Mouse (Mus musculus) MEL-GATA-1-ER (cell line): ENCODE measurements around the gene Fam172a.
"Not testable (repeated sequence)": the region's sequence is repeated elsewhere in the genome, so short reads cannot be mapped to it uniquely, and the experiment has no call there.

ENCODE experiments used
- DNase-seq: peaks from one replicate; pipeline ENCODE4 v3.0.0-alpha.2; 2012; ENCODE audit warnings: low read depth; ENCODE audit errors: extremely low read depth

The Fam172a gene

DNA sequence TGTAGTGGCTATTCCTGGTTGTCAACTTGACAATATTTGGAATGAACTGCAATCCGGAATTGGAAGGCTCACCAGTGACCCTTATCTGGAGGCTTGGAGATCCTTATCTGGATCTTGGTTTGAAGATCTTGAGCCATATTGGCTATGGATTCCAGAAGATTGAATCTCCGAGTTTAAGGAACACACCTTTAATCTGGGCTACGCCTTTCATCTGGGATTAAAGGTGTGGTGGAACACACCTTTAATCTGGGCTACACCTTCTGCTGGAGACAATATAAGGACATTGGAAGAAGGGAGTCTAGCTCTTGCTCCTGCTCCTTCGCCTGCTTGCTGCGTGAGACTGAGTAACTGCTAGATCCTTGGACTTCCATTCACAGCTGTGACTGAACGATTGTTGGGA, at the start of gene Fam172a:
Gene Fam172a, plus strand, starts transcription at position 301 of the 400 bp plus-strand sequence.
- not testable (repeated sequence) for DNase-seq

DNA sequence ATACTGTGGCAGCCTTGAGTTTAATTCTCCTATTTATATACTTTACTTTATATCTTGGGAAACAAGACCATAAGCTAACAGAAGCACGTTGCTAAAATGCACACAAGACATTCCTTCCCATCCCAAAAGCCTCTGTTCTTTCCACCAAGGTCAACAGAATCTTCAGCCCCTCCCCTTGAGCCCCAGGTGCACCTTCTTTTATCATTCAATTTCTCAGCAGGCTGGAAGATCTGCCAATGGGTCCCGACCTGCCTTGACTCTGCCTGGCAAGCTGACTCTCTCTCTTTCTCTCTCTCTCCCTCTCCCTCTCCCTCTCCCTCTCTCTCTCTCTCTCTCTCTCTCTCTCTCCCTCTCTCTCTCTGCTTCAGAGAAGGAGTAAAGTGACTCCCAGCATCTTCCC, 13.2 kb upstream of the Fam172a start:
- DNase-seq: no peak

DNA sequence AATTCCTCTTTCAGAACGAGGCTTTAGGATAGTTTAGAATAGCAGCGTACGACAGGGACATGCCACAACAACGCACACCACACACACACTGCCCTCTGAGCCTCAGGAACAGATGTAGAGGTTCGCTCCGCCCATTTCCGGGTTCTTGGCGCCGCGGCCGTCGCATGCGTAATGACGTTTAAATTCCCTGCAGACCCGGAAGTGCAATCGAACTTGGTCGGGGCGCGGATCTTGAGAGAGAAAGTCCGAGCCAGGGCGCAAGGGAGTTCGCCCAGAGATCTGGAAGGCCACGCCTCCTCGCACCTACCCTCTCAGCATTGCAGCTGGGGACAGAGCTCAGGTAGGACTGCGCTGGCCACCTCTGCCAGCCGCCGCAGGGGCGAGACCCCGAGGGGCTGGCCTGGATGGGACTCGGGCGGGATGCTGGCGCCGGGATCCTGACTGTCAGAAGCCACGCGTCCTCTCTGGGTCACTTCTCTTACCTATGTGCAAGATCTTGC, 6.7 kb downstream of the Fam172a start:
- peak; percentile 82 for DNase-seq

DNA sequence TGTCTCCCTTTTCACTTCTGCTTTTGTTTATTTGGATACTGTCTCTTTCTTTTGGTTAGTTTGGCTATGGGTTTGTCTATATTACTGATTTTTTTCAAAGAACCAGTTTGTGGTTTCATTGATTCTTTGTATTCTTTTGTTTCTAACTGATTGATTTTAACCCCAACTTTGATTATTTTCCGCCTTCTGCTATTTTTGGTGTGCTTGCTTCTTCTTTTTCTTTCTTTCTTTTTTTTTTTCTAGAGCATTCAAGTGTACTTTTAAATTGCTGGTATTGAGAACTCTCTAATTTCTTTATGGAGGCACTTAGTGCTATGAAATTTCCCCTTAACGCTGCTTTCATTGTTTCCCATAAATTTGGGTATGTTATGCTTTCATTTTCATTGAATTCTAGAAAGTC, 15.7 kb downstream of the Fam172a start:
- no peak for DNase-seq

DNA sequence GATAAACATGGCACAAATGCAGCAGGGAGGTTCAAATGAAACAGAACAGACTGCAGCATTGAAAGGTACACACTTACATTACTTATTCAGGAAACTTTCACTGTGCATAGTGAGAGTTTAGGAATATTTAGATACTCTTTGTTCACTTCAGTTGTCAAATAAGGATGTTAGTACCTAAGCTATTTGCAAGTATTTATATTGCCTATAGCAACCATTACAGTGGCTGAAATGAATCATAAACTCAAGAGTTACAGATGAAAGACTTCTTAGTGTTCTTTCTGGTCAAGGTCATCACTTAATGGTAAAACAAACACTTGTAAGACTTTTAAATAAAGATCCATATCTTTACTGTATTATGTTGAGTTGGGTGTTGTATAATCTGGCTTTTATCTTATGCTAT, 41.0 kb downstream of the Fam172a start:
- no peak for DNase-seq

DNA sequence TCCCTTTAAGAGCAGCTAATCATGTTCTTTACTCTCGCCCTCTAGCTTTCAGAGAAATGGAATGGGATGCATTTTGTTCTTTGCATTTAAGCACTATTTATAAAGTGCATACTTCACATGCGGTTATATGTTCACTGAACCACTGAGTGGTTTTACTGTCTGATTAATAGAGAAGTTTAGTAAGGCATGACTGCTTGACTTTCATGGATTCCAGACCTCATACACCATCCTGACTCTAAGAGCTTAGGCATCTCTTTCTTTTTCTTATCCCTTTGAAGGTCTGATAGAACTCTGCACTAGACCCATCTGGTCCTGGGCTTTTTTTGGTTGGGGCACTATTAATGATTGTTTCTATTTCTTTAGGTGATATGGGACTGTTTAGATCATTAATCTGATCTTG, 75.8 kb downstream of the Fam172a start:
- DNase-seq: no peak

DNA sequence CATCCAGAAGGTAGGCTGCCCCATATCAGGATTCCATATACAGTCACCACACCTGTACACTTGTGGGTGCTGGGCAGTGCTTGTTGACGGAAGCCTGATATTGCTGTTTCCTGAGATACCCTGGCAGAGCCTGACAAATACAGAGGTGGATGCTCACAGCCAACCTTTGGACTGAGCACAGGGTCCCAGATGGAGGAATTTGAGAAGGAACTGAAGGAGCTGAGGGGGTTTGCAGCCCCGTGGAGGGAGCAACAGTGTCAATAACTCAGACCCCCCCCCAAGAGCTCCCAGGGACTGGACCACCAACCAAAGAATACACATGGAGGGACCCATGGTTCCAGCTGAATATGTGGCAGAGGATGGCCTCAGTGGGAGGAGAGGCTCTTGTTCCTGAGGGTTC, 105.5 kb downstream of the Fam172a start:
- not testable (repeated sequence) for DNase-seq

DNA sequence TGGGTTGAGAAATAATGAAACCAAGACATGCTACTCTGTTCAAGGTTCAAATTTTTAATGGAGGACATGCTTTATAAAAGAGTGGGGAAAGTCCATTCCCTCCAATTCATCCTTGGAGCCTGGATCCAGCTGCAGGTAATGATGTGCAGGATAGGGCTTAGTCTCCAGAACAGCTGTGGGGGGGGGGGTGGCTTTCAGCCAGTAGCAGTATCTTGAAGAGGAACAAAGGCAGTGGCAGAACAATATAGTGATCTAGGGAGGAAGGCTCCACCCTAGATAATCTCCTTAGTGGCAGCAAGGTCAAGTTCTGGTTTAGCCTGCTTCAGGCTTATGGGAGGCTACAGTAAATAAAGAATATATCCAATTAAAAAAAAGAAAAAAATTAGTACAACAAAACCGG, 108.6 kb downstream of the Fam172a start:
- DNase-seq: no peak

DNA sequence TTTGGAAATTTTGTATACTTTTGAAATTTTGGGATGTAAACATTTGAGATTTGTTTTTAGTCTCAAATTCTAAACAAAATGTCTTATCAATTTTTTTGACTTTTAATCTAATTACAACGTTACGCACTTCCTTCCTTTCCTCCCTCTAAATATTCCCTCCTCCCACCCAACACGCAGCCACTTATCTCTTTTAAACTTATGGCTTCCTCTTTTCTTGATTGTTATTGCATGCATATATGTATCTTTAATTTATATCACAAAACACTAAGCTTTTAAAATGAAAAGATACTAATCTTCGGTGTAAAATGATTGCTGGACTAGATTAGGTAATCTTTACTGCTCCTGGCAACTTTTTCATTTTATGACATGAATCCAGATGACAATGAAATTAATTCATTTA, 124.3 kb downstream of the Fam172a start:
- DNase-seq: no peak

DNA sequence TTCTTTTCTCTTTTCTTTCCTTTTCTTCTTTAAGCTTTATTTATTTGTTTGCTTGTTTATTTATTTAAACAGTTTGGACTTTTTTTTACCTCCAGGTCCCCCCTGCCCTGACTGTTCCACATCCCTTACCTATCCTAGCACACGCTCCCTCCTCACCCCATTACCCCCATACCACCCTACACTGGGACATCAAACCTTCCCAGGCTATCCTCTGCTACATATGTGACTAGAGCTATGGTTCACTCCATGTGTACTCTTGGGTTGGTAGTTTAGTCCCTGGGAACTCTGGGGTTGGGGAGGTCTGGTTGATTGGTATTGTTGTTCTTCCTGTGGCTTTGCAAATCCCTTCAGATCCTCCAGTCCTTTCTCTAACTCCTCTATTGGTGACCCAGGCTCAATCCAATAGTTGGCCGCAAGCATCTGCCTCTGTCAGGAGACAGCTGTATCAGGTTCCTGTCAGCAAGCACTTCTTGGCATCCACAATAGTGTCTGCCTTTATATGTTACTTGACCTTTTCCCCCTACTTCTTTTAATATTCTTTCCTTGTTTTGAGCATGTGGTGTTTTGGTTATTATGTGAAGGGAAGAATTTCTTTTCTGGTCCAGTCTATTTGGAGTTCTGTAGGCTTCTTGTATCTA, 141.3 kb downstream of the Fam172a start:
- no peak for DNase-seq

DNA sequence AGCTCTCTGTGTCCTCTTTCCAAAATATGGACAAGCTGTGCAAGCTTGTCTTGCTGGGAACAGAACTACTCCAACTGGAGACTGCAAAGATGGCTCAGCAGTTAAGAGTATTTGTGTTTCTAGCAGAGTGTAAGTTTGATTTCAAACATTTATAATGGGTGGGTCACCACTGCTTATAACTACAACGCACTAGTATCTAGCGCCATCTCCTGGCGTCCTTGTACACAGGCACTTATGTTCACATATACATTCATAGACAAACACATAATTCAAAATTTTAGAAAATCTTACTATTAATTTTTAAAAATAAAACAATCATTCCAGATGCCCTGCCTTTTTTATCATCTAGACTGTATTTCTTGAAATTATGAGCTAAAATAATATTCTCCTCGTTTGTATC, 147.0 kb downstream of the Fam172a start:
- DNase-seq: peak; percentile 23

DNA sequence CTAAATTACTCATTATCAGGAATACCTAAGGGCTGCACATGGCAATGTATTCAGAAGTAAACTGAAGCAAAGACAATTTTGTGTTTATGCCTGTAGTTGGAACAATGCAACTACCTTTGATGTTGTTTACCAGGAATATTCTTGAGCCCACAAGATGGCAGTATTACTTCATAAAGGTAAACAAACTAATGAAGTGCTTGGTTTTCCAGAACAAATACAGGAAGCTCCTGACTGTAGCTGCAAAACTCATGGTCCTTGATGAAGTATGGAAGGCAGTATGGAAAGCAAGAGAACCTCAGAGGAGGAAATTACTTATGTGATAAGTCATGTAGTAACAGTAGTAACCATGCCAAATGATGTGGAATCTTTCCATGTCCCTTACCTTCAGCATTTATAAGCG, 163.0 kb downstream of the Fam172a start:
- DNase-seq: no peak

DNA sequence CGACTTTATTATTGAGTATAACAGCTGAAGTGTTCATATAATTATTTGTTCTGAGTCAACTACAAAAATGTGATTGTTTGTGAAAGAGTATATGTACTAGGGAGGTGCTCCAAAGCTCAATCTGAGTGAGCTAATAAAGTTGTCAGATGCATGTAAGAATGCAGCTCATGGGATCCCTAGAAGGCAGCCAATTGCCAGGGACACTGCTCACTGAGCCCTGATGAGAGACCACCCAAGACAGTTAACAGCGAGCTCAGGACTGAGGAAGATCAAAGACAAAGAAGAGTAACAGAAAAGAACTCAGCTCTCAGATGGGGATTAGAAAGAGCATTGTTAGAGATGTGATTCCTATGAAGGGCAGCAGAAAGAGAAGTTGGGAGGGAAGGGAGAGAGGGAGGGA, 166.5 kb downstream of the Fam172a start:
- DNase-seq: no peak

DNA sequence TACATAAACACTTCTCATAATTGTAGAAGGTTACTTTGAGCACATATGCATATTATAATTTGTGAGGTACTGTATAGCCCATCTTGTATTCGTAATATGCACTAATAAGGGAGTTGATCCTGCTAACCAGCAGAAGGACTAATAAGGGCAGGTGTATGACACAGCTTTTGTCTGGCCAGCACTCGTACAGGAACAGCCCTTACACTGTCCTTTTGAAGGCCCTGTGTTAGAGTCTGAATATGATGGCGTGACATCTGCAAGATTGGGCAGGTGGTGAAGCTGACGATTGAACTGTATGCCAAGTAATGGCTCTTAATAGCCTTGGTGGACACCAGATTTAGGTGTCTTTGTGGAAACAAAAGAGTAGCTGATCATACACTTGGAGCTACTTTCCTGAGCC, 176.3 kb downstream of the Fam172a start:
- no peak for DNase-seq

DNA sequence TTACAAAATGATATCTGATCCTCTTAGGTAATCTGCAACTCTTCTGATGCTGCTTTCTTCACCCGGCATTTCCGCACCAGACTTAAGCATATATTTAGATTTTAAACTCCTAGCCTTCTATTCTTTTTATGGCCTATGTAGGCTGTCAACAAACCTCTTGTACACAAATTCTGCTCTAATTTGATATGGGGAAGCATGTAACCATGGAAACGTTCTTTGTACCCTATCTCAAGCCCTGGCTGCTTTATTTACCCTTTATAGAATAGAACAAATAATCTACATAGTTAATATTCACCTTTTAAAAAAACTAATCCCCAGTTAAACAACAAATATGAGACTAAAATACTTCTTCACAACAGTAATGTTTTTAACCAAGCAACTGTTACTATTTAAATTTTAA, 176.7 kb downstream of the Fam172a start:
- DNase-seq: no peak

DNA sequence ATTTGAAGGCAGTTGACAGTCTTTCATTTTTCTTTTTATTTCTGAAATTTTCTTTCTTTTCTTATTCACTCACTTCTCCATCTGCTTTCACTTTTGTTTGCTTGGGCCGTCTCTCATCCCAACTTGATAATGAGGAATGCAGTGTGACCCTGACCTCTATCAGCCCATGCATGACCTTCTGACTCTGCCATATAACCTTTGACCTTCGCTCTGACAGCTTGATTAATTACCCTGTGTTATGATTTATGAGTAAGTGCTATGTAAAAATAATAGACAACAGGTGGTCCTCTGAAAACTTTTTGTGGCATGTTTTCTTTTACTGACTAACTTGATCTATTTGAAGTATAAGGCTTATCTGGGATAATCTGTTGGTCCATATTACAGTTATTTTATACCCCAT, 195.8 kb downstream of the Fam172a start:
- no peak for DNase-seq

DNA sequence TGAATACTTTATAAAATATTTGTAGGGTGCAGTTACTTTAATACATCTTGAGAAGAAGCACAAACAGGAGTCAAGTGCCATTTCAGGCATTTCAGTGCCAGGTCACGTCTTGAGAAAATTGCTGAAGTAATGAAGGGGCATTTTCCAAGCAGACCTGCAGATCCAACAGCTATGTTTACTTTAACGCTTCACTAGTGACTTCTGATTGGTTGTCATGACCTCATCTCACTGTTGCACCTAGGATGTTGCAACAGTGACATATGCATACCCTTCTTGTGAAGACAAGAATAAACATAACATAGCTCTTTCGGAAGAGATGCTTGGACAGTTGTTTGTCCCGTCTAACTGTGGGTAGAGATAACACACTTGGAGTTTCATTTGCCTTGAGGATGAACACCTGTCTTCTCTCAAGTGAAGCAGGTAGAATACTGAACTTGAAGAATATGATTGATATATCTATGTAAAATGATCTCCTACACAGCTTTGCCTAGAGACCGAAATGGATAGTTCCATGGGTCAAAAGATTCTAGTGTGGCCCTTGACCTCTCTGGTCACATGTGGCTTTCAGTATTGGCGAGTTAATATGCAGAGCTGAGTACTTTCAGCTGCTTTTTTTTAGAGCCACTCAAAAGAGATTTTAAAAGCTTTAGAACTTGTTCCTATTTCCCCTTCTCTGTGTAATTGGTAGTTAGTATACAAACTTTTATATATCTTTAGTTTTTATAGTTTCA, 196.4 kb downstream of the Fam172a start:
- DNase-seq: no peak

DNA sequence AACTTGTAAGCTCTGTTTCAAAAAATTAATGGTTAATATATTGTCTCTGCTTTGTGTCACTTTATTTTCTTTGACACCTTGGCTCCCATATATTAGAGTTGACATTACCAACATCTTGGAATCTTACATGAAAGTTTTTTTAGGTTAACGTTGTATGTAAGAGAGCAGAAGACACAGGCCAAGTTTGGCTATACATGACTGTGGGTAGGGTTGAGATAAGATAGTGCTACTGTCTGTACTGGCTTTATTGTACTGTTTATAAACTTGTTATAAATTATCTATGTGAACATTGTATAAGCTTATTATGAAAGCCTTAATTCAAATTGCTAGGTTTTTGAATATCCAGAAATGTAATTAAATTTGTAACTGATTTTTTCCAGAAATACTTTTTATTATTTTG, 197.9 kb downstream of the Fam172a start:
- no peak for DNase-seq

DNA sequence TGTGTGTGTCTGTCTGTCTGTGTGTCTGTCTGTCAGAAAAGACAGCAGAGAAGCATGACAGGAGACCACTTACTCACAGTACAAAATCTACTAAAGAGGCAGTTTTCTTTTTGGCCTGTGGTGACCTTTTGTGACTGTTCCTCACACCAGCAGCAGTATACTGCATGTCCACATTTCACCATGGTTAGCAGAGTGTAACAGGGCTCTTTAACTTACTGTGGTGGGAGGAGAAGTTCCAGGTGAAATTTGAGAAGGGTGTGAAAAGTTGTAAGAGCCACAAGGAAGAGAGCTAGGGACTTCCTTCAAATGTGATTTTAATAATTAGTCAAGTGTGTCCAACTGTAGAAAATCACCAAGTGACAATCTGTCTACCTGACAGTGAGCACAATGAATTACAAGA, 199.0 kb downstream of the Fam172a start:
- DNase-seq: no peak

DNA sequence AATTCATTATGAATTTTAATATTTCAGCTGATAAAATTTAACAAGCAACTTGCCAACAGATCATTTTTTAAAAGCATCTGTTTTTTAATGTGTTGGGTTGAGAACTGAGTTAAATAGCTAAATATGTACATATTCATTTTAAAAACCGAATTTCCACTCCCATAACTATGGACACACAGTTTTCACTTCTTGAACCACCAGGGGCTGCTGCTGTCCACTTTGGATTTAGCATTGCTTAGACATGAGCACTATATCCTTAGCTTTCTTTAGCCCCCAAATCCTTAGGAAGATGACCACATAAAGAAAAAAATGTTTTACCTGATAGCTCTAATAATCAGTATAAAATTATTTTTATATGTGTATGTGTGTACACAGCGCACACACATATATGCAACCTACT, 207.4 kb downstream of the Fam172a start:
- DNase-seq: no peak

DNA sequence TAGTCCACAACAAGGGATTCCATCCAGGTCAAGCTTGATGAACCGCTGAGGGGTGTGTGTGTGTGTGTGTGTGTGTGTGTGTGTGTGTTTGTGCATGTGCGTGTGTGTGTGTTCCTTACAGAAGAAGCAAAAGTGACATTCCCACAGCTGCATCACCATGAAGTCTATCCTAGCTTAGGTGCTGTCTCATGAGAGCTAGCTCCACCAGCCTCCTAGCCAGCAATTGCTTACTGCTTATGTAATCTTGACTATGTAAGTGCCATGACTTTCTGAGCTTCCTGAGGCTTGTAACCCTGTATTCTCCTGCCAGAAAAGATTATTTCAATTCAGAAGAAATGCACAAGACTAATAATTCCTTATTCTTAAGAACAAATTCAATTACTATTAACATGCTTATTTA, 221.0 kb downstream of the Fam172a start:
- no peak for DNase-seq

DNA sequence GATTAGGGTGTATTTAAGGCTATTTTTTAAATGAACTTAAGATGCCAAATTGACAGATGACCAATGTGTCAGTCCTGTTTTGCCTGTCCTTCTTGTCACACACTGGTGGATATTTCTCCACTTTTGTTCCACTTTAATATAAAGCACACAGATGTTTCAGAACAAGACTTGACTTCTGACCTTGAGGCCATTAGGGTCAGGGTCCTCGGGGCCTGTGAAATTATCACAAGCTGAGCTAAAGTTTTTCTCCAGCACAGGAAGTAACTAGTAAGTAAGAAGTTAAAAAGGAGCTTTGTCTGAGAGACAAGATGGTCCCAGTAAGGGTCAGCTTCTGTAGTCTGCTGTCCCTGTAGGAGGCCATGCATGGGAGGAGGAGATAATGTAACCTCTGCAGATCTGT, 255.8 kb downstream of the Fam172a start:
- DNase-seq: no peak
